Mouse (Mus musculus) heart, adult 2 months (tissue): ENCODE measurements around the gene Ptger3.

Source experiments
- CTCF ChIP-seq: fragments of 200-600 bp; IDR thresholded peaks from 2 replicates; pipeline ENCODE4 v1.8.1; 2022; ENCODE audit warnings: antibody characterized with exemption, mild to moderate bottlenecking, moderate library complexity
- POLR2A ChIP-seq: fragments of 200-500 bp; IDR thresholded peaks from 2 replicates; pipeline ENCODE4 v1.6.1; 2011; ENCODE audit warnings: mild to moderate bottlenecking, low read depth, low read length, control low read depth; ENCODE audit not compliant: insufficient read depth

DNA sequence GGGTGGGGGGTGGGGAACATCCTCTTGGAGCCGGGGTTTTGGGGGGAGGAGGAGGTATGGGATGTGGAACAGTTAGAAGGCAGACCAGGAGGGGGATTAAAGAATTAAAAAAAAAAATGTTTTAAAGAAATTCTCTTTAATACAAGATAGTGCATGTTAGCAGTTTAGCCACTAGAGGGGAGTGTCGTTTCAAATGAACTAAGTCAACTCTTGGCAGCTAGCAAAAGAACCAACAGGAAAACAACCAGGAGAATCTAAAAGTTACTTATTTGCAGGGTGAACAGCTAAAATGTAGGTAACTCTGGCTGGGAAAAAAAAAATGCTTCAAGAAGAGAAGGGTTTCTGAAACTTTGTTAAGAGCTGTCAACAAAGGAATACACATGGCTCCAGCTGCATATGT is 1.5 kb upstream of the Ptger3 start:
- TF ChIP-seq POLR2A = no peak
- TF ChIP-seq CTCF = peak; percentile 69
